Mouse (Mus musculus) MEL (cell line): Measurements from ENCODE around the gene Fahd1. TPM values are rescaled to one million over a fixed set of nuclear protein-coding genes. Genes with fewer than 3 reads are reported as not detected.

ENCODE experiments used
- DNase-seq: peaks from one replicate; pipeline ENCODE4 v3.0.0; 2011; ENCODE audit warnings: low read depth, low spot score
- H3K27ac ChIP-seq: 2 replicates; pipeline ENCODE4 v1.5.1; 2012; ENCODE audit warnings: low read depth, mild to moderate bottlenecking, control low read depth, low read length, moderate library complexity; ENCODE audit not compliant: control insufficient read depth
- H3K27me3 ChIP-seq, 2 experiments: fragments of 150-350 bp in 1 of 2; sonication (generic) in 1 of 2; 2 replicates each; pipeline ENCODE4 v1.6.1; 2012; ENCODE audit warnings: low read length in 2 of 2, mild to moderate bottlenecking in 2 of 2, improper control_type of control experiment in 1 of 2, moderate library complexity in 1 of 2; ENCODE audit not compliant: insufficient read depth in 2 of 2, control insufficient read depth in 1 of 2
- H3K36me3 ChIP-seq, 2 experiments: 2 replicates each; pipeline ENCODE4 v1.6.1; 2012 to 2014; ENCODE audit warnings: low read length in 2 of 2, improper control_type of control experiment in 1 of 2, inconsistent platforms in 1 of 2, mild to moderate bottlenecking in 1 of 2; ENCODE audit not compliant: insufficient read depth in 2 of 2, control insufficient read depth in 1 of 2
- H3K4me1 ChIP-seq, 2 experiments: fragments of 150-350 bp in 1 of 2; sonication (generic) in 1 of 2; 2 replicates each; pipeline ENCODE4 v1.6.1; 2012; ENCODE audit warnings: low read length in 2 of 2, improper control_type of control experiment in 1 of 2, mild to moderate bottlenecking in 1 of 2; ENCODE audit not compliant: insufficient read depth in 2 of 2, control insufficient read depth in 1 of 2
- H3K4me3 ChIP-seq, 2 experiments: fragments of 150-350 bp in 1 of 2; sonication (generic) in 1 of 2; 2 replicates each; pipeline ENCODE4 v1.5.1; 2012; ENCODE audit warnings: low read depth in 2 of 2, low read length in 2 of 2, mild to moderate bottlenecking in 2 of 2, moderate library complexity in 2 of 2, control low read depth in 1 of 2, improper control_type of control experiment in 1 of 2; ENCODE audit not compliant: control insufficient read depth in 1 of 2, insufficient read depth in 1 of 2
- H3K79me2 ChIP-seq: 2 replicates; pipeline ENCODE4 v1.6.1; 2012; ENCODE audit warnings: mild to moderate bottlenecking, low read length, moderate library complexity; ENCODE audit not compliant: control insufficient read depth, poor library complexity, insufficient read depth
- H3K9ac ChIP-seq: 2 replicates; pipeline ENCODE4 v1.6.1; 2012; ENCODE audit warnings: low read depth, mild to moderate bottlenecking, control low read depth, low read length, moderate library complexity; ENCODE audit not compliant: control insufficient read depth, poor library complexity, severe bottlenecking
- H3K9me3 ChIP-seq: fragments of 150-350 bp; sonication (generic); replicated peaks from 2 replicates; pipeline ENCODE4 v1.6.1; 2012; ENCODE audit warnings: mild to moderate bottlenecking, low read length, improper control_type of control experiment, moderate library complexity; ENCODE audit not compliant: insufficient read depth
- BHLHE40 ChIP-seq: IDR thresholded peaks from 2 replicates; pipeline ENCODE4 v1.6.1; 2012; ENCODE audit warnings: low read depth, mild to moderate bottlenecking, inconsistent platforms, low read length, improper control_type of control experiment, borderline replicate concordance
- CHD1 ChIP-seq: IDR thresholded peaks from 2 replicates; pipeline ENCODE4 v1.6.1; 2012; ENCODE audit warnings: low read depth, mild to moderate bottlenecking, inconsistent platforms, low read length, improper control_type of control experiment
- GABPA ChIP-seq: IDR thresholded peaks from 2 replicates; pipeline ENCODE4 v1.6.1; 2012; ENCODE audit warnings: low read depth, mild to moderate bottlenecking, inconsistent platforms, low read length, improper control_type of control experiment, moderate library complexity
- GATA1 ChIP-seq: IDR thresholded peaks from 2 replicates; pipeline ENCODE4 v1.6.1; 2011; ENCODE audit warnings: low read depth, low read length, improper control_type of control experiment
- MEF2A ChIP-seq: IDR thresholded peaks from 2 replicates; pipeline ENCODE4 v1.6.1; 2014; ENCODE audit warnings: low read depth, mild to moderate bottlenecking, inconsistent platforms, low read length, improper control_type of control experiment; ENCODE audit not compliant: poor library complexity, insufficient replicate concordance, severe bottlenecking; ENCODE audit errors: extremely low read depth
- MYC ChIP-seq: IDR thresholded peaks from 2 replicates; pipeline ENCODE4 v1.6.1; 2011; ENCODE audit warnings: low read depth, mild to moderate bottlenecking, low read length, improper control_type of control experiment, moderate library complexity
- NELFE ChIP-seq: IDR thresholded peaks from 2 replicates; pipeline ENCODE4 v1.6.1; 2011; ENCODE audit warnings: low read depth, low read length, improper control_type of control experiment
- NRF1 ChIP-seq: IDR thresholded peaks from 2 replicates; pipeline ENCODE4 v1.6.1; 2014; ENCODE audit warnings: low read depth, mild to moderate bottlenecking, inconsistent platforms, low read length, improper control_type of control experiment, moderate library complexity; ENCODE audit not compliant: poor library complexity, insufficient read depth, severe bottlenecking
- POLR2A ChIP-seq, 2 experiments: IDR thresholded peaks; 2 replicates each; pipeline ENCODE4 v1.6.1; 2011 to 2012; ENCODE audit warnings: low read length in 2 of 2, mild to moderate bottlenecking in 2 of 2, control low read depth in 1 of 2, improper control_type of control experiment in 1 of 2, low read depth in 1 of 2, moderate library complexity in 1 of 2; ENCODE audit not compliant: control insufficient read depth in 1 of 2, insufficient read depth in 1 of 2, poor library complexity in 1 of 2
- POLR2AphosphoS2 ChIP-seq: IDR thresholded peaks from 2 replicates; pipeline ENCODE4 v1.6.1; 2011; ENCODE audit warnings: low read length, improper control_type of control experiment
- POLR2AphosphoS5 ChIP-seq: IDR thresholded peaks from 2 replicates; pipeline ENCODE4 v1.6.1; 2012; ENCODE audit warnings: low read depth, borderline replicate concordance, mild to moderate bottlenecking, inconsistent platforms, low read length, moderate library complexity, mixed read lengths
- RCOR1 ChIP-seq: IDR thresholded peaks from 2 replicates; pipeline ENCODE4 v1.6.1; 2012; ENCODE audit warnings: low read depth, mild to moderate bottlenecking, inconsistent platforms, low read length, improper control_type of control experiment
- TCF12 ChIP-seq: IDR thresholded peaks from 2 replicates; pipeline ENCODE4 v1.6.1; 2014; ENCODE audit warnings: low read depth, mild to moderate bottlenecking, inconsistent platforms, low read length, improper control_type of control experiment, moderate library complexity
- USF1 ChIP-seq: IDR thresholded peaks from 2 replicates; pipeline ENCODE4 v1.6.1; 2014; ENCODE audit warnings: low read depth, mild to moderate bottlenecking, inconsistent platforms, low read length, improper control_type of control experiment, moderate library complexity
- ZKSCAN1 ChIP-seq: IDR thresholded peaks from 2 replicates; pipeline ENCODE4 v1.6.1; 2012; ENCODE audit warnings: low read depth, mild to moderate bottlenecking, inconsistent platforms, low read length, improper control_type of control experiment, moderate library complexity
- ZMIZ1 ChIP-seq: IDR thresholded peaks from 2 replicates; pipeline ENCODE4 v1.6.1; 2012; ENCODE audit warnings: low read depth, mild to moderate bottlenecking, inconsistent platforms, low read length, improper control_type of control experiment, moderate library complexity
- polyA plus RNA-seq, 2 experiments: library from polyadenylated mRNA; stranded (reverse) in 1 of 2; unstranded in 1 of 2; fragments of >175 nt in 1 of 2; fragments of >200 nt in 1 of 2; gene quantifications; 2 replicates each; pipeline versions ENCODE4 v1.2.1 to v1.2.4; 2012; ENCODE audit warnings: low replicate concordance in 2 of 2, low read depth in 1 of 2; ENCODE audit not compliant: insufficient read length in 2 of 2, insufficient read depth in 1 of 2, missing spikeins in 1 of 2
- total RNA-seq: library from RNA; depleted of rRNA; stranded (reverse); fragments of 300-350 nt; gene quantifications from 2 replicates; pipeline ENCODE4 v1.2.3, GENCODE M21; 2012

Gene Fahd1
- total and polyA plus RNA-seq, 3 experiments = 2.7 to 4.7 TPM; not detected in 1

GRCm38 (mm10) chr17:24856589-24856988 is 6.4 kb upstream of the Fahd1 start:
- Histone ChIP-seq H3K9me3 (no peaks in the 10 kb centered on the region), H3K4me3 (no peak overlapping the region), H3K36me3 (peaks cover 0 to 12% of the 10 kb centered on the region in 2 experiments; a peak in 2 of 4 replicates), H3K27ac (no peak overlapping the region), H3K9ac (no peak overlapping the region), H3K27me3 (no peaks in the 10 kb centered on the region), H3K4me1 (peaks cover 4 to 16% of the 10 kb centered on the region in 2 experiments), H3K79me2 (no peaks in the 10 kb centered on the region)
- TF ChIP-seq BHLHE40 (no peak), ZMIZ1 (no peak), NRF1 (no peak), NELFE (no peak), POLR2A (IDR thresholded peaks at IDR 0.05; ENCODE audit: control insufficient read depth in 1 of 2, insufficient read depth in 1 of 2, low read depth in 1 of 2, low read length in 2 of 2, poor library complexity in 1 of 2) (no peak), ZKSCAN1 (no peak), POLR2AphosphoS2 (no peak), GABPA (no peak), CHD1 (no peak), GATA1 (no peak), MYC (no peak), POLR2AphosphoS5 (no peak)
- DNase-seq = no peak

- H3K79me2 ChIP-seq = no peaks in the 10 kb centered on the region
- no peak overlapping the region for H3K9ac ChIP-seq
- peaks cover 4 to 22% of the 10 kb centered on the region in 2 experiments for H3K4me1 ChIP-seq
- no peaks in the 10 kb centered on the region for H3K9me3 ChIP-seq
- H3K36me3 ChIP-seq = peaks cover 0 to 17% of the 10 kb centered on the region in 2 experiments; a peak in 2 of 4 replicates
- no peaks in the 10 kb centered on the region for H3K27me3 ChIP-seq
- H3K27ac ChIP-seq = no peak overlapping the region
- H3K4me3 ChIP-seq = no peak overlapping the region
- no peak for DNase-seq
- TF ChIP-seq RCOR1 (no peak), POLR2A (IDR thresholded peaks at IDR 0.05; ENCODE audit: control insufficient read depth in 1 of 2, insufficient read depth in 1 of 2, low read depth in 1 of 2, low read length in 2 of 2, poor library complexity in 1 of 2) (no peak), TCF12 (no peak), MEF2A (no peak), ZKSCAN1 (no peak), NELFE (no peak), USF1 (no peak)
Measured at GRCm38 (mm10) chr17:24855838-24856464, 5.8 kb upstream of the Fahd1 start.
